Mouse (Mus musculus): ENCODE data around the gene Ftl1. TPM values are rescaled to one million over a fixed set of nuclear protein-coding genes. Genes with fewer than 3 reads are reported as not detected.

Gene Ftl1
- polyA plus RNA-seq, 2 experiments, result 1,846 to 4,811 TPM

DNA sequence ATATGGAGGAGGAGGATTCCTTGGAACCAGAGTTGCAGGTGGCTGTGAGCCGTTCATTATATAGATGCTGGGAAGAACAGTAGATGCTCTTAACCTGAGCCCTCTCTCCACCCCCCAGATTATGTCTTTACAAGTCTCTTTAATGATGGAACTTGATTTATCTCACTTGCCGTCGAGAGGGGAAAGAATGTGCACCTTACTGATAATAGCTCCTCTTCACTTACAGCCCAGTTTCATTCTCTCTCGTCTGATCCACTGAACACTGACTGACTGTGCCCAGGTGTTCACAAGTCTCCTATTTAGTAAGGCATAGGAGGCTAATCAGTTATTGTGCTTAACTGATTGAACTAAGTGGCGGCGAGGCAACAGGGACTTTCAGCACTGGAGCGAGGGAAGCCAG, 29.9 kb upstream of the Ftl1 start:
- Histone ChIP-seq H3K36me3 (replicated peaks; ENCODE audit: control insufficient read depth, insufficient read depth, low read depth) (peaks cover 18% of the 10 kb centered on the region), H3K4me2 (ENCODE audit: low read depth) (peak overlapping the region; percentile 60), H3K9me3 (ENCODE audit: control insufficient read depth, low read length) (no peaks in the 10 kb centered on the region), H3K4me1 (replicated peaks; ENCODE audit: control insufficient read depth in 2 of 2, insufficient read depth in 2 of 2, low read length in 1 of 2) (peaks cover 21 to 43% of the 10 kb centered on the region in 2 experiments), H3K9ac (replicated peaks) (no peak overlapping the region), H3K27me3 (ENCODE audit: control insufficient read depth, insufficient read depth, low read length) (no peaks in the 10 kb centered on the region), H3K27ac (no peak overlapping the region), H3K4me3 (ENCODE audit: insufficient read depth in 1 of 2, low read depth in 2 of 2, low read length in 2 of 2) (no peak overlapping the region)
- peak; percentile 41 for ATAC-seq (ENCODE audit: insufficient read depth)
- 27% methylated on average over 7 of the region's 7 CpGs for WGBS (ENCODE audit: insufficient replicate concordance)
- peak; percentile 58 to 62 (median 60) for DNase-seq (ENCODE audit: low read depth in 3 of 3, low spot score in 3 of 3)
- TF ChIP-seq CTCF (IDR thresholded peaks at IDR 0.05; ENCODE audit: low read depth) (no peak), EP300 (IDR thresholded peaks at IDR 0.05; ENCODE audit: low read depth) (peak; percentile 67)

DNA sequence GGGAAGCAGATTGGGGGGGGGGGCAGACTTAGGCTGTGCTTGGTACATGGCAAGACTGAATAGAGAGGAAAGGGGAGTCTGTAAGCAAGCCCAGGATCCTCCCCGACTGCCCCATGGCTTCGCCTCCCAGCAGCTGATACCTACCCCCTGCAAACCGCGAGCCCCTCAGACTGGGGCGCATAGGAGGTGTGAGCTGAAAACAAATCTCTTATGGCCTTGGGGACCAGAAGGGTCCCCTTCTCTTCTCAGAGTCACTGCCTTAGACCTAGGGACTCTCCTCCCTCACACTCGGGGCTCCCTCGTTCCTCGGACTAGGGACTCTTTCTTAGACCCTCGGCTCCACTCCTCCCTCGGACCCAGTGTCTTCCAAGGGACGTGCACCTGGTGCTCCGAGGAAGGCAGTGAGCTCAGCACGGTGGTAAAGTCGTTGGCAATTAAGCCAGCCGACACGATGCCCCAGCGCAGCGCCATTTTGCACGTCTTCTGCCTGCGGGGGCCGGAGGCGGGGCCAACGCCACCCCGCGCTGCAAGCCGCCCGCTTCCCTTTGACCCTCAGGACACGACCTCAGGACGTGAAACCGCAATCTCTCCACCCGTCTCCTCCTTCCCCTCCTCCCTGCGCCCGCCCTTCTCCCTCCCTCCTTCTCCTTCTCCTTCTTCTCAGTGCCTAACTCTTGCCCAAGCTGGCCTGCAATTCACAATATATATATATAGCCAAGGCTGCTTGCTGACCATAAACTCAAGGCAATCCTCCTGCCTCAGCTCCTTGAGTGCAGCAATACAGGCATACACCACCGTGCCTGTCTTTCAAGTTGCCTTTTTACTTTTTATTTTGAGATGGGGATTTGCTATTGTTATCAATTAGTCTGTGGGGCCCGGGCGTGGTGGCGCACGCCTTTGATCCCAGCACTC, 28.9 kb upstream of the Ftl1 start, which contains the start of gene Dhdh:
Gene Dhdh (minus strand): TSS at position 513 of the 912 bp plus-strand sequence.
- no peaks in the 10 kb centered on the region for H3K27me3 ChIP-seq (ENCODE audit: control insufficient read depth, insufficient read depth, low read length)
- H3K27ac ChIP-seq, result no peak within 1 kb of the TSS
- peaks cover 7% of the 10 kb centered on the region for H3K36me3 ChIP-seq (replicated peaks; ENCODE audit: control insufficient read depth, insufficient read depth, low read depth)
- ATAC-seq (ENCODE audit: insufficient read depth), result peak; percentile 22
- TF ChIP-seq CTCF (IDR thresholded peaks at IDR 0.05; ENCODE audit: low read depth), result no peak
- TF ChIP-seq EP300 (IDR thresholded peaks at IDR 0.05; ENCODE audit: low read depth), result no peak
- no peaks in the 10 kb centered on the region for H3K9me3 ChIP-seq (ENCODE audit: control insufficient read depth, low read length)
- WGBS (ENCODE audit: insufficient replicate concordance), result 5% methylated on average over 38 of the region's 38 CpGs
- peak within 1 kb of the TSS; percentile 60 for H3K4me2 ChIP-seq (ENCODE audit: low read depth)
- peaks cover 21 to 43% of the 10 kb centered on the region in 2 experiments for H3K4me1 ChIP-seq (replicated peaks; ENCODE audit: control insufficient read depth in 2 of 2, insufficient read depth in 2 of 2, low read length in 1 of 2)
- H3K4me3 ChIP-seq (ENCODE audit: insufficient read depth in 1 of 2, low read depth in 2 of 2, low read length in 2 of 2), result peak within 1 kb of the TSS; percentile 48 to 56
- DNase-seq (ENCODE audit: low read depth in 3 of 3, low spot score in 3 of 3), result peak in 1 of 3 experiments; percentile 41
- H3K9ac ChIP-seq (replicated peaks), result peak within 1 kb of the TSS; percentile 62

DNA sequence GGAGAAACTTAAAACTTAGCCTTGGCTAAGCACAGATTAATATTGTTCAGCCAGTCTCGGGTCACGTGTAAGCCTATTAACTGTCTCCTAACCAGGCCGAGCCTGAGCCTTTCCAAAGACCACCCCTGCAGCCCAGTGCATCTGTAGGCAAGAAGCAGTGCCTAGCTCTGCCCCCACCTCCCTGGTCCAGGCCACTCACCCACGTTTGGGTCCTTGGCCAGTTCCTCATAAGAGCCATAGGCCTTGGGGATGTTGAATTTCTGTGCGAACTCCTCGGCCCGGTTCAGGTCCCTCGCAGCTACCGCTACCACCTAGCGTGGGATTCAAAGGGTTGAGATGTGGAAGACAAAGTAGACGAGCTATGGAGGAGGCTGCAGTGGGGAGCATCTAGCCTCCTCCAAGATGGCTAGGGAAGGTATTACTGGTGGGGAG, 28.2 kb upstream of the Ftl1 start:
- Histone ChIP-seq H3K9me3 (ENCODE audit: control insufficient read depth, low read length) (no peaks in the 10 kb centered on the region), H3K36me3 (replicated peaks; ENCODE audit: control insufficient read depth, insufficient read depth, low read depth) (peaks cover under 1% of the 10 kb centered on the region; the same call in 1 of the 2 replicates), H3K4me2 (ENCODE audit: low read depth) (peak overlapping the region; percentile 60), H3K4me1 (replicated peaks; ENCODE audit: control insufficient read depth in 2 of 2, insufficient read depth in 2 of 2, low read length in 1 of 2) (peaks cover 21 to 43% of the 10 kb centered on the region in 2 experiments), H3K27me3 (ENCODE audit: control insufficient read depth, insufficient read depth, low read length) (no peaks in the 10 kb centered on the region), H3K27ac (no peak overlapping the region), H3K9ac (replicated peaks) (no peak overlapping the region; the same call in 1 of the 2 replicates), H3K4me3 (ENCODE audit: insufficient read depth in 1 of 2, low read depth in 2 of 2, low read length in 2 of 2) (peak overlapping the region; percentile 11 to 48; a peak in 3 of 4 replicates)
- no peak for ATAC-seq (ENCODE audit: insufficient read depth)
- DNase-seq (ENCODE audit: low read depth in 3 of 3, low spot score in 3 of 3), result no peak
- 63% methylated on average over 11 of the region's 11 CpGs for WGBS (ENCODE audit: insufficient replicate concordance)
- TF ChIP-seq EP300 (IDR thresholded peaks at IDR 0.05; ENCODE audit: low read depth) (no peak), CTCF (IDR thresholded peaks at IDR 0.05; ENCODE audit: low read depth) (no peak)

DNA sequence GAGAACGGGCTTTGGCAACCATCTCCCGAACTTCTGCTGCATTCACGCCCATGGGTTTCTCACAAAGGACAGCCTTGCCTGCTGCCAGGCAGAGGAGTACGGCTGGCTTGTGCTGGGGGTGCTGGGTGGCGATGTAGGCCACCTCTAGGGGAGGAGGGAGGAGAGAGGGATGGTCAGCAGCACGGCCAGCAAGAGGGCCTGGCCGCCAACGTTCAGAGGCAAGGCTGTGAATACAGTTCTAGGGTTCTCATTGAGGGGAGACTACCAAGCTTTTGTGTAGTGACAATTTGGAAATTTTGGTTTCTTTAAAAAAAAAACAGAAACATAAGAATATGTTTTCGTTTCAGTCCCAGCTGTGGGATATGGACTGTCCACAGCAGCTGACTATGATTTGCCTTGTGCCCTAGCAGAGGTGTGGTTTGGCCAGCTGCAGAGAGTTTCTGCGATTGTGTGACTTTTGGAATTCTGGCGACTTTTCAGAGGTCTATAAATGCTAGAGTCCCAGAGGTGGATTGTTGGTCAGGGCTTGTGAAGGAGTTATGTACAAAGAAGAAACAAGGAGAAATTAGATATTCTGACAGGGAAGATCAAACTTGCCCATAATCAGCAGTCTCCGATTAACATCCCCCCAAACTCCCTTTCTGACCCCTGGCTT, 27.2 kb upstream of the Ftl1 start, which contains the start of gene Gm45808:
Gene Gm45808 (minus strand): TSS at position 51 of the 655 bp plus-strand sequence.
- WGBS (ENCODE audit: insufficient replicate concordance), result 80% methylated on average over 12 of the region's 12 CpGs
- DNase-seq (ENCODE audit: low read depth in 3 of 3, low spot score in 3 of 3), result no peak
- no peaks in the 10 kb centered on the region for H3K9me3 ChIP-seq (ENCODE audit: control insufficient read depth, low read length)
- H3K27ac ChIP-seq, result no peak within 1 kb of the TSS
- 0 out of 2 replicates have a peak within 1 kb of the TSS, but pooled peaks have one; percentile 9 for H3K9ac ChIP-seq (replicated peaks)
- H3K4me1 ChIP-seq (replicated peaks; ENCODE audit: control insufficient read depth in 2 of 2, insufficient read depth in 2 of 2, low read length in 1 of 2), result peaks cover 24 to 48% of the 10 kb centered on the region in 2 experiments
- TF ChIP-seq EP300 (IDR thresholded peaks at IDR 0.05; ENCODE audit: low read depth) (no peak), CTCF (IDR thresholded peaks at IDR 0.05; ENCODE audit: low read depth) (no peak)
- H3K4me2 ChIP-seq (ENCODE audit: low read depth), result peak within 1 kb of the TSS; percentile 60; the same call in 1 of the 2 replicates
- no peak within 1 kb of the TSS for H3K4me3 ChIP-seq (ENCODE audit: insufficient read depth in 1 of 2, low read depth in 2 of 2, low read length in 2 of 2)
- no peak for ATAC-seq (ENCODE audit: insufficient read depth)
- H3K27me3 ChIP-seq (ENCODE audit: control insufficient read depth, insufficient read depth, low read length), result no peaks in the 10 kb centered on the region
- no peaks in the 10 kb centered on the region for H3K36me3 ChIP-seq (replicated peaks; ENCODE audit: control insufficient read depth, insufficient read depth, low read depth)
